Mouse (Mus musculus) heart, adult 2 months (tissue): ENCODE results near the gene Acadsb.

ENCODE experiments used
- CTCF ChIP-seq: fragments of 200-600 bp; IDR thresholded peaks from 2 replicates; pipeline ENCODE4 v1.8.1; 2022; ENCODE audit warnings: antibody characterized with exemption, mild to moderate bottlenecking, moderate library complexity
- EP300 ChIP-seq: fragments of 200-500 bp; IDR thresholded peaks from 2 replicates; pipeline ENCODE4 v1.6.1; 2011; ENCODE audit warnings: low read depth, low read length, control low read depth; ENCODE audit not compliant: insufficient read depth
- POLR2A ChIP-seq: fragments of 200-500 bp; IDR thresholded peaks from 2 replicates; pipeline ENCODE4 v1.6.1; 2011; ENCODE audit warnings: mild to moderate bottlenecking, low read depth, low read length, control low read depth; ENCODE audit not compliant: insufficient read depth

DNA sequence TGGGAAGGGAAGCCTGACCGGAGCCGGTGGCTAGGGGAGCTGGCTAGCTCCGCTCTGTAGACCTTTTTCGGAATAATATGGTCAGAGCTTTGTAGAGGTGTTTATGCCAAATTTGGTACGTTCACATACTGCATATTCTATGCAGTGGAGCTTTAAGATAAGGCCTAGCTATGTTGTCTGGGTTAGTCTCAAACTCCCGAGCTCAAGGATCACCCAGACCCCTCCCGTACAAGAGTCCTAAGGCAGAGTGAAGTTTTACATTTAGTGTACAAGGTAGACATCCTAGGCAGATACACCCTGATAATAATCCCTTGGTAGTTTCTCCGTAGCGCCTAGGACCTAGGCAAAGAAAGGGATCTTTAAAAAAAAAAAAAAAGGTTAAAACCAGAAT lies 38.9 kb upstream of the Acadsb start:
- TF ChIP-seq CTCF = no peak
- no peak for TF ChIP-seq POLR2A
- TF ChIP-seq EP300 = no peak
